Mouse (Mus musculus): ENCODE measurements around the gene Ugt2b1. TPM values are rescaled to one million over a fixed set of nuclear protein-coding genes. Genes with fewer than 3 reads are reported as not detected.

Ugt2b1 gene
- polyA plus RNA-seq, 1 experiment from 2014 or later, result not detected

GRCm38 (mm10) chr5:86906758-86907157 is 19.6 kb downstream of the Ugt2b1 start, which contains the start of gene Ugt2b34:
Gene Ugt2b34 (minus strand): TSS chr5:86906937.
- ATAC-seq (ENCODE audit: insufficient read depth, low FRiP score), result peak; percentile 78
- peak within 1 kb of the TSS; percentile 43; the same call in 1 of the 2 replicates for H3K9ac ChIP-seq (ENCODE audit: low read length)
- H3K27ac ChIP-seq (ENCODE audit: low read length), result peak within 1 kb of the TSS; percentile 69
- no peaks in the 10 kb centered on the region for H3K4me1 ChIP-seq (ENCODE audit: control insufficient read depth, insufficient read depth, low read length)
- peak within 1 kb of the TSS; percentile 43 for H3K4me3 ChIP-seq (replicated peaks; ENCODE audit: low read length)
- H3K4me2 ChIP-seq (ENCODE audit: low read depth, low read length), result peak within 1 kb of the TSS; percentile 3
- WGBS, result 43% methylated on average over 1 of the region's 1 CpGs
- H3K36me3 ChIP-seq (ENCODE audit: control insufficient read depth, insufficient read depth, low read length), result no peaks in the 10 kb centered on the region
- H3K27me3 ChIP-seq (ENCODE audit: control insufficient read depth, insufficient read depth, low read length), result no peaks in the 10 kb centered on the region
- H3K9me3 ChIP-seq (replicated peaks; ENCODE audit: control insufficient read depth, low read length), result no peaks in the 10 kb centered on the region

DNA sequence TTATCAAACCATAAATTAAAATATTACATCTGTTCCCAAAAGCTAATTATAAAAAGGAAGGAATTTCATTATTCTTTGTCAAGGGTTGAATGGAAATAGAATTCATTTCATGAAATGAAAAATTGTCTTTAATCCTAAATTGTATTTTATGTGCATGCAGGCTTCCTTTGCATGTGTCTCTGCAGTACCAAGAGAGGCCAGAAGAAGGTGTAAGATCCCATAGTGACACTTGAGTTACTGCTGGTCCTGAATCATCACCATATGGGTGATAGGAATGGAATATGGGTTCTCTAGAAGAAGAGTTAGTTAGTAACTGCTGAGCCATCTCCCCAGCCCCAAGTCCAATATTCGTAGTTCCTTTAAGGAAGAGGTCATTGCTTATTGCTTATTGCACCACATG is 36.4 kb downstream of the Ugt2b1 start:
- no peak for ATAC-seq (ENCODE audit: insufficient read depth, low FRiP score)
- Histone ChIP-seq H3K27me3 (ENCODE audit: control insufficient read depth, insufficient read depth, low read length) (no peaks in the 10 kb centered on the region), H3K9ac (ENCODE audit: low read length) (no peak overlapping the region), H3K4me1 (ENCODE audit: control insufficient read depth, insufficient read depth, low read length) (no peaks in the 10 kb centered on the region), H3K4me2 (ENCODE audit: low read depth, low read length) (no peak overlapping the region), H3K27ac (ENCODE audit: low read length) (no peak overlapping the region), H3K4me3 (replicated peaks; ENCODE audit: low read length) (no peak overlapping the region), H3K9me3 (replicated peaks; ENCODE audit: control insufficient read depth, low read length) (peaks cover 8% of the 10 kb centered on the region; the same call in 1 of the 2 replicates), H3K36me3 (ENCODE audit: control insufficient read depth, insufficient read depth, low read length) (peaks cover 7% of the 10 kb centered on the region; the same call in 1 of the 2 replicates)
- WGBS, result 88% methylated on average over 1 of the region's 1 CpGs

DNA sequence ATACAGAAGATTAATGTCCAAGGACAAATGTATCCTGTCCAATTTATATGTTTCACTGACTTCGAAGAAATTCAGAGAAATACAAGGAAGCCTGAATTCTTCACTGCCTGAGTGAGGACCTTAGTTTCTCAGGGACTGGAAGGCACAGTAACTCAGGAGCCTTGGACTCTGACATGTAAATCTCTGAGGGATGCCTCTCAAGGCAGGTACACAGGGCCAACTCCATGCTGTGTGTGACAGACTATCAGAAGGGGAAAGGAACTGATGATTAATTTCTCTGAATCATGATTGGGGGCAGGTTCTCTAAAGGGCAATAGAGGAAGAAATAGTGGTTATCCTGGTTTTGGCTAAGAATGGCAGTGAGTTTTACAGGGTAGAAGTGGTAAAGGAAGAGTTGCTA is 37.9 kb downstream of the Ugt2b1 start:
- Histone ChIP-seq H3K9ac (ENCODE audit: low read length) (no peak overlapping the region), H3K27ac (ENCODE audit: low read length) (no peak overlapping the region)
- WGBS, result 71% methylated on average over 1 of the region's 1 CpGs

GRCm38 (mm10) chr5:86887081-86887480 is 39.2 kb downstream of the Ugt2b1 start:
- Histone ChIP-seq H3K36me3 (ENCODE audit: control insufficient read depth, insufficient read depth, low read length) (no peaks in the 10 kb centered on the region), H3K4me1 (ENCODE audit: control insufficient read depth, insufficient read depth, low read length) (no peaks in the 10 kb centered on the region), H3K4me3 (replicated peaks; ENCODE audit: low read length) (no peak overlapping the region), H3K27ac (ENCODE audit: low read length) (no peak overlapping the region), H3K4me2 (ENCODE audit: low read depth, low read length) (no peak overlapping the region), H3K27me3 (ENCODE audit: control insufficient read depth, insufficient read depth, low read length) (no peaks in the 10 kb centered on the region), H3K9me3 (replicated peaks; ENCODE audit: control insufficient read depth, low read length) (no peaks in the 10 kb centered on the region), H3K9ac (ENCODE audit: low read length) (no peak overlapping the region)
- no peak for ATAC-seq (ENCODE audit: insufficient read depth, low FRiP score)
- WGBS, result 58% methylated on average over 1 of the region's 1 CpGs

More for the DNA sequence above, 37.9 kb downstream of the Ugt2b1 start:
- Histone ChIP-seq H3K4me3 (replicated peaks; ENCODE audit: low read length) (no peak overlapping the region), H3K4me1 (ENCODE audit: control insufficient read depth, insufficient read depth, low read length) (no peaks in the 10 kb centered on the region), H3K27me3 (ENCODE audit: control insufficient read depth, insufficient read depth, low read length) (no peaks in the 10 kb centered on the region), H3K4me2 (ENCODE audit: low read depth, low read length) (no peak overlapping the region), H3K36me3 (ENCODE audit: control insufficient read depth, insufficient read depth, low read length) (no peaks in the 10 kb centered on the region), H3K9me3 (replicated peaks; ENCODE audit: control insufficient read depth, low read length) (no peaks in the 10 kb centered on the region)
- ATAC-seq (ENCODE audit: insufficient read depth, low FRiP score), result no peak

DNA sequence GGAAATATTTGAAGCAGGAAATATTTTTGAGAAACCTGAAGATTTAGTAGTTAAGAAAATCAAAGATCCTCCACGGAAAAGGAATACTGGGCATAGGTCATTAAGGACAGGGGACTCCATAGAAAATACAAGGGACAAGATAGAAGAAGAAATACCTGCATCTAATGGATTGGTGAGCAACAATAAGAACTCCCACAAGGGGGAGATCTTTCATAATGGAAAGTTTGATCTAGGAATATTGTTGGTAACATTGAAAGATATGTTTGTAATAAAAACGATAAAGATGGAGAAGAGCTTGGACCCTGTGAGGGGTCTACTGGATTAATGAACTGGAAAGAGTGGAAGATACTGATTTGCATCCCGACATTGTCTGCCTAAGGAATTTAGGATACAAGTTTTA is 39.7 kb downstream of the Ugt2b1 start:
- no peak overlapping the region for H3K4me3 ChIP-seq (replicated peaks; ENCODE audit: low read length)
- H3K4me1 ChIP-seq (ENCODE audit: control insufficient read depth, insufficient read depth, low read length), result no peaks in the 10 kb centered on the region
- no peaks in the 10 kb centered on the region for H3K27me3 ChIP-seq (ENCODE audit: control insufficient read depth, insufficient read depth, low read length)
- WGBS, result 51% methylated on average over 3 of the region's 3 CpGs
- no peak overlapping the region for H3K4me2 ChIP-seq (ENCODE audit: low read depth, low read length)
- no peak overlapping the region for H3K27ac ChIP-seq (ENCODE audit: low read length)
- H3K9ac ChIP-seq (ENCODE audit: low read length), result no peak overlapping the region
- ATAC-seq (ENCODE audit: insufficient read depth, low FRiP score), result no peak
- H3K36me3 ChIP-seq (ENCODE audit: control insufficient read depth, insufficient read depth, low read length), result no peaks in the 10 kb centered on the region
- H3K9me3 ChIP-seq (replicated peaks; ENCODE audit: control insufficient read depth, low read length), result no peaks in the 10 kb centered on the region

- Histone ChIP-seq H3K36me3 (ENCODE audit: control insufficient read depth, insufficient read depth, low read length) (no peaks in the 10 kb centered on the region), H3K9me3 (replicated peaks; ENCODE audit: control insufficient read depth, low read length) (no peaks in the 10 kb centered on the region), H3K27me3 (ENCODE audit: control insufficient read depth, insufficient read depth, low read length) (no peaks in the 10 kb centered on the region), H3K9ac (ENCODE audit: low read length) (no peak overlapping the region), H3K4me1 (ENCODE audit: control insufficient read depth, insufficient read depth, low read length) (0 out of 2 replicates have a peak, but pooled peaks cover 2% of the 10 kb centered on the region), H3K27ac (ENCODE audit: low read length) (no peak overlapping the region), H3K4me3 (replicated peaks; ENCODE audit: low read length) (no peak overlapping the region), H3K4me2 (ENCODE audit: low read depth, low read length) (no peak overlapping the region)
- no peak for ATAC-seq (ENCODE audit: insufficient read depth, low FRiP score)
- WGBS, result 30% methylated on average over 1 of the region's 1 CpGs
Observed at GRCm38 (mm10) chr5:86871877-86872276, 54.5 kb downstream of the Ugt2b1 start.

Other genes starting within 250 kb of the Ugt2b1 start
- gene Tmprss11e, start 180.7 kb downstream of the Ugt2b1 start, polyA plus RNA-seq (2015; fragmentation: Nextera tagmentation; extraction: Ambion mirVana), result 2.3 and 4.5 TPM in 2 replicates
- gene Ythdc1, start 122.3 kb downstream of the Ugt2b1 start, polyA plus RNA-seq (2015; fragmentation: Nextera tagmentation; extraction: Ambion mirVana), result 29.9 and 34.6 TPM in 2 replicates
- gene Ugt2b34, start 19.6 kb downstream of the Ugt2b1 start, polyA plus RNA-seq (2015; fragmentation: Nextera tagmentation; extraction: Ambion mirVana), result 77.0 and 80.9 TPM in 2 replicates
- 0.71 and 0.87 TPM in 2 replicates for gene Ugt2b35, start 74.3 kb upstream of the Ugt2b1 start, polyA plus RNA-seq (2015; fragmentation: Nextera tagmentation; extraction: Ambion mirVana)
- gene Ugt2b36, start 166.0 kb upstream of the Ugt2b1 start, polyA plus RNA-seq (2015; fragmentation: Nextera tagmentation; extraction: Ambion mirVana), result 2.0 and 2.8 TPM in 2 replicates
- gene Ugt2b5, start 213.8 kb upstream of the Ugt2b1 start, polyA plus RNA-seq (2015; fragmentation: Nextera tagmentation; extraction: Ambion mirVana), result 7.7 and 12.5 TPM in 2 replicates

All from stomach, embryonic 16.5 days (tissue).